Mouse (Mus musculus): Measurements from ENCODE around the gene Adk. TPM values are rescaled to one million over a fixed set of nuclear protein-coding genes. Genes with fewer than 3 reads are reported as not detected.

Adk gene
- polyA plus RNA-seq, 1 experiment, result 69.5 TPM

DNA sequence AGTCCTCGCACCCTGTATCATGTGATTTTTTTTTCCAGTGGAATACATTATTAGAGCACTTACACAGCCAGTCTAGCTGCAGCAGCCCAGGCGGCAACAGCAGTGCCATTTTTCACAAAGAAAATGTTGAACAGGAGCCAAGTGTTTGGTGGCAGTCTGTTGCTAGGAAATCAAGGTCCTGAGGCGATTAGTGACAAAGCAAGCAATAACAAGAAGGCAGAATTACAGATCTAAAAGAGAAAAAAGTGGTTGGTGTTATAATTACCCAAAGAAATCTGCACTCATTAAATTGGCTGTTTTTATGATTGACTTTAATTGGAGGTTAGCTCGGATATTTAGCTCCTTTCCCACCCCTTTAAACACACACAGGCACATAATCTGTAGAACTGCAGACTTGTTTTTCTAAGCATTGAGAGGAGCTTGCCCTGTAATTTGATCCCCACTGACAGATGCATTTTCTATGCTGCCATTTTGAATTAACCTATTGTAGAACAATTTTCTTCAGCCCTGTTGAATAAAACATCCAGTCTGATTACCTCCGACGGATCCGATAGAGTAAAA lies 200.0 kb downstream of the Adk start:
- Histone ChIP-seq H3K79me2 (ENCODE audit: control insufficient read depth, insufficient read depth) (no peaks in the 10 kb centered on the region), H3K79me3 (ENCODE audit: low read depth) (no peaks in the 10 kb centered on the region), H3K4me3 (ENCODE audit: insufficient read depth, poor library complexity, severe bottlenecking) (no peak overlapping the region), H3K36me3 (ENCODE audit: control insufficient read depth, insufficient read depth) (no peaks in the 10 kb centered on the region), H3ac (ENCODE audit: control insufficient read depth, insufficient read length, low read depth) (no peak overlapping the region), H3K27me3 (ENCODE audit: control insufficient read depth, insufficient read depth, insufficient read length) (no peaks in the 10 kb centered on the region)
- no peak for TF ChIP-seq CTCF (IDR thresholded peaks at IDR 0.05; ENCODE audit: control insufficient read depth, insufficient read depth, insufficient read length)
- TF ChIP-seq FOSL1 (IDR thresholded peaks at IDR 0.05; ENCODE audit: insufficient read depth, low read length, poor library complexity, severe bottlenecking), result no peak
- TF ChIP-seq MYOD1 (IDR thresholded peaks at IDR 0.05; ENCODE audit: control insufficient read depth, insufficient read length, low read depth), result no peak
- TF ChIP-seq MAX (IDR thresholded peaks at IDR 0.05), result no peak
- no peak for TF ChIP-seq CEBPB (IDR thresholded peaks at IDR 0.05; ENCODE audit: low read depth)
- TF ChIP-seq MYOG (IDR thresholded peaks at IDR 0.05; ENCODE audit: control insufficient read depth, extremely low read depth, insufficient read length), result no peak
- no peak for TF ChIP-seq USF1 (IDR thresholded peaks at IDR 0.05; ENCODE audit: low read depth)

DNA sequence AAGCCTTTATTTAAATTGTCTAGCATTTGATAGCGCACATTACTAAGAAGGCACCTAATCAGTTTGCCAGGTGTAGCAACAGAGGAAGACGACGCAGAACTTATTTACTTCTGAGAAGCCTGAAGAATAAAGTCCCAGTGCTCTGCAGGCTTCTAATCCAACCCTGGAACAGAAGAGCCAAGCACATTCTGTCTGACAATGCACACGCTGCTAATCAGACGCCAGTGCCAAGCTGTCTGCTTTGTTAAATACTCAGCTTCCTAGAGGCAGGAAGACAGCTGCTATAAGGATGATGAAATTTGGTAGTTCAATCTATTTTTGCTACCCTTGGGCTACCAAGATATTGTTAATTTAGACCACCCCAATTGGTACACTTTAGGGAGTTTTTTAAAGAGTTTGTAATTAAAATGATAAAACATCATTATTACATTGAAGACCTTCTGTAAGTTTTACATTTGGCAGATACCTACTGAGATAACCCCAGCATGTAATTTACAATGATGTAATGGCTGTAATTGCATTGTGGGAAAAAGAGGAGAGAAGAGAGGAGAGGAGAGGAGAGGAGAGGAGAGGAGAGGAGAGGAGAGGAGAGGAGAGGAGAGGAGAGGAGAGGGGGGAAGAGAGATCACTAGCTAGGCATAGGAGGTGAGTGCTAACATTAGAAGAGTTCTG lies 201.1 kb downstream of the Adk start:
- no peaks in the 10 kb centered on the region for H3K36me3 ChIP-seq (ENCODE audit: control insufficient read depth, insufficient read depth)
- H3ac ChIP-seq (ENCODE audit: control insufficient read depth, insufficient read length, low read depth), result no peak overlapping the region
- H3K27me3 ChIP-seq (ENCODE audit: control insufficient read depth, insufficient read depth, insufficient read length), result no peaks in the 10 kb centered on the region
- no peaks in the 10 kb centered on the region for H3K79me2 ChIP-seq (ENCODE audit: control insufficient read depth, insufficient read depth)
- no peak for TF ChIP-seq CTCF (IDR thresholded peaks at IDR 0.05; ENCODE audit: control insufficient read depth, insufficient read depth, insufficient read length)
- TF ChIP-seq CEBPB (IDR thresholded peaks at IDR 0.05; ENCODE audit: low read depth), result no peak
- no peak for TF ChIP-seq MAX (IDR thresholded peaks at IDR 0.05)
- TF ChIP-seq MYOD1 (IDR thresholded peaks at IDR 0.05; ENCODE audit: control insufficient read depth, insufficient read length, low read depth), result no peak
- no peak for TF ChIP-seq USF1 (IDR thresholded peaks at IDR 0.05; ENCODE audit: low read depth)
- no peak for TF ChIP-seq FOSL1 (IDR thresholded peaks at IDR 0.05; ENCODE audit: insufficient read depth, low read length, poor library complexity, severe bottlenecking)
- no peak for TF ChIP-seq MYOG (IDR thresholded peaks at IDR 0.05; ENCODE audit: control insufficient read depth, extremely low read depth, insufficient read length)
- no peak overlapping the region for H3K4me3 ChIP-seq (ENCODE audit: insufficient read depth, poor library complexity, severe bottlenecking)
- H3K79me3 ChIP-seq (ENCODE audit: low read depth), result no peaks in the 10 kb centered on the region

DNA sequence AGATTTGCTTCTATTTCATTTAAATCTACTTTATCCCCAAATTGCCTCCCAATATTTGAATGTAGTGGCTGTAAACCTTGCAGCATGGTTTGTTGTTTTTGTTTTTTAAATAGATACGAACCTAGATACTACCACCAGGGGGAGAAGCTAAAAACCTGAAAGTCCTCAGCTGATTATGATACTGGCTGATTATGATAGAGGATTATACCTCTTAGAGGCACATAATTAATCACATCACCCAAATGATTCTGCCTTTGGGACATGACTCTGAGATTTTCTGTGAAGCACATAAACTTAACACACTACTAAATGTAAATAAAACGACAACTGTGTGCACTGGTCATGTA lies 201.6 kb downstream of the Adk start:
- Histone ChIP-seq H3K4me3 (ENCODE audit: insufficient read depth, poor library complexity, severe bottlenecking) (no peak overlapping the region), H3K79me3 (ENCODE audit: low read depth) (no peaks in the 10 kb centered on the region), H3K27me3 (ENCODE audit: control insufficient read depth, insufficient read depth, insufficient read length) (no peaks in the 10 kb centered on the region), H3K79me2 (ENCODE audit: control insufficient read depth, insufficient read depth) (no peaks in the 10 kb centered on the region), H3ac (ENCODE audit: control insufficient read depth, insufficient read length, low read depth) (no peak overlapping the region), H3K36me3 (ENCODE audit: control insufficient read depth, insufficient read depth) (no peaks in the 10 kb centered on the region)
- TF ChIP-seq CTCF (IDR thresholded peaks at IDR 0.05; ENCODE audit: control insufficient read depth, insufficient read depth, insufficient read length) (no peak), CEBPB (IDR thresholded peaks at IDR 0.05; ENCODE audit: low read depth) (no peak), USF1 (IDR thresholded peaks at IDR 0.05; ENCODE audit: low read depth) (no peak), MYOD1 (IDR thresholded peaks at IDR 0.05; ENCODE audit: control insufficient read depth, insufficient read length, low read depth) (no peak), MAX (IDR thresholded peaks at IDR 0.05) (no peak), MYOG (IDR thresholded peaks at IDR 0.05; ENCODE audit: control insufficient read depth, extremely low read depth, insufficient read length) (no peak), FOSL1 (IDR thresholded peaks at IDR 0.05; ENCODE audit: insufficient read depth, low read length, poor library complexity, severe bottlenecking) (no peak)

DNA sequence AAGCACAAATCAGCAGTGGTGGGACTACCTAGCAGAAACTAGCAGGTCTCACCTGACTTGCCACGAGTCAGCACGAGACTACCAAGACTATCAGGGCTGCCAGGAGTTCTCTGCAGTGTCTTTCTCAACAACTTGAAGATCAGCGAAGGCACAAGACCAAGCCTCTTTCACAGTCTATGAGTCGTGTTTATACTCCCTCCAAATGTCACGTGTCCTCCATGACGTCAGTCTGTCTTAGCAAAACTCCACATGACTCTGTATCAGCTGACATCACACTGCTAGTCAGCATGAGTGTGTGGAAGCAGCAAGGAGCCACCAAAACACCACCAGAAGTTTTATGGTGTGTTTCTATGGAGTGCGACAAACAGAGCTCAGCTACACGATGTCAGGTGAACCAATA lies 215.9 kb downstream of the Adk start:
- H3K36me3 ChIP-seq (ENCODE audit: control insufficient read depth, insufficient read depth), result no peaks in the 10 kb centered on the region
- H3K27me3 ChIP-seq (ENCODE audit: control insufficient read depth, insufficient read depth, insufficient read length), result no peaks in the 10 kb centered on the region
- TF ChIP-seq USF1 (IDR thresholded peaks at IDR 0.05; ENCODE audit: low read depth), result peak; percentile 53
- no peak for TF ChIP-seq CEBPB (IDR thresholded peaks at IDR 0.05; ENCODE audit: low read depth)
- no peaks in the 10 kb centered on the region for H3K79me3 ChIP-seq (ENCODE audit: low read depth)
- no peak overlapping the region for H3K4me3 ChIP-seq (ENCODE audit: insufficient read depth, poor library complexity, severe bottlenecking)
- no peak overlapping the region for H3ac ChIP-seq (ENCODE audit: control insufficient read depth, insufficient read length, low read depth)
- H3K79me2 ChIP-seq (ENCODE audit: control insufficient read depth, insufficient read depth), result no peaks in the 10 kb centered on the region

DNA sequence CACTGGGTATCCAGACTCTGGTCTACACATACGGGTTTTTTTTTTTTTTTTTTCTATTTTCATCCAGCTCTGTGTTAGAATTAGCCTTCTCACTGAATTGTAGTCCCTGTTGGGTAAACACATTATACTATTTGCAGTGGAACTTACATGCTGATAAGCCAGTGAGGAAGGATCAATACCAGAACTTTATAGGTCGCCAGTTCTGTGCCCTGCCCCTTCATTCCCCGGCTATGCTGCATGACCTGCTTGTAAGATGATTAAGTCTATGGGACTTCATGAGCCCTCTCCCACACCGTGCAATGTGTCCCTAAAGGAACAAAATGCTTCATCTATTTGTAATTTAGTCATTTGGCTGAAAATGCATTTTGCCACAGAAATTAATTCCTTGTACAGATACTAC lies 219.1 kb downstream of the Adk start:
- H3K36me3 ChIP-seq (ENCODE audit: control insufficient read depth, insufficient read depth), result no peaks in the 10 kb centered on the region
- no peaks in the 10 kb centered on the region for H3K79me3 ChIP-seq (ENCODE audit: low read depth)
- no peak overlapping the region for H3K4me3 ChIP-seq (ENCODE audit: insufficient read depth, poor library complexity, severe bottlenecking)
- no peak overlapping the region for H3ac ChIP-seq (ENCODE audit: control insufficient read depth, insufficient read length, low read depth)
- H3K79me2 ChIP-seq (ENCODE audit: control insufficient read depth, insufficient read depth), result no peaks in the 10 kb centered on the region
- no peak for TF ChIP-seq FOSL1 (IDR thresholded peaks at IDR 0.05; ENCODE audit: insufficient read depth, low read length, poor library complexity, severe bottlenecking)
- TF ChIP-seq MAX (IDR thresholded peaks at IDR 0.05), result no peak
- no peak for TF ChIP-seq CTCF (IDR thresholded peaks at IDR 0.05; ENCODE audit: control insufficient read depth, insufficient read depth, insufficient read length)
- no peak for TF ChIP-seq CEBPB (IDR thresholded peaks at IDR 0.05; ENCODE audit: low read depth)
- TF ChIP-seq MYOG (IDR thresholded peaks at IDR 0.05; ENCODE audit: control insufficient read depth, extremely low read depth, insufficient read length), result no peak
- no peak for TF ChIP-seq USF1 (IDR thresholded peaks at IDR 0.05; ENCODE audit: low read depth)
- no peak for TF ChIP-seq MYOD1 (IDR thresholded peaks at IDR 0.05; ENCODE audit: control insufficient read depth, insufficient read length, low read depth)
- H3K27me3 ChIP-seq (ENCODE audit: control insufficient read depth, insufficient read depth, insufficient read length), result no peaks in the 10 kb centered on the region

DNA sequence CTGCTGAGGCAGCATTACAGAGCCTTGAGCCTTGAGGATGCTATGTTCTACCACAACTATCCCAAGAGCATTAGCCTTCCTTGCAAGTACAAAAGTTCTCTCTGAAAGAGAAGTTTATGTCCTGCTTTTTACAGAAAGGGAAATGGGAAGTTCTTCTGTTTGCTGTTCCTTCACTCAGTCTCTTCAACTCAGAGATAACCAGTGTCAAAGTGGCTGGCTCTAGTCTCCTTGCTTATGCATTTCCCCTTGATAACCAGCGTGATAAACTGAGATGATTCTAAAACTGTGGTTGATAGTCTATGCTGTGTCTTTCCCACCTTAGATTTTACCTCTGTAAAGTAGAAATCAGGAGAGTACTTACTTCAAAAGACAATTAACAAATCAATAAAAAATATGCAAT lies 223.4 kb downstream of the Adk start:
- TF ChIP-seq FOSL1 (IDR thresholded peaks at IDR 0.05; ENCODE audit: insufficient read depth, low read length, poor library complexity, severe bottlenecking) (no peak), MAX (IDR thresholded peaks at IDR 0.05) (no peak), MYOD1 (IDR thresholded peaks at IDR 0.05; ENCODE audit: control insufficient read depth, insufficient read length, low read depth) (no peak), USF1 (IDR thresholded peaks at IDR 0.05; ENCODE audit: low read depth) (no peak), CTCF (IDR thresholded peaks at IDR 0.05; ENCODE audit: control insufficient read depth, insufficient read depth, insufficient read length) (no peak), CEBPB (IDR thresholded peaks at IDR 0.05; ENCODE audit: low read depth) (no peak), MYOG (IDR thresholded peaks at IDR 0.05; ENCODE audit: control insufficient read depth, extremely low read depth, insufficient read length) (no peak)
- H3K79me3 ChIP-seq (ENCODE audit: low read depth), result no peaks in the 10 kb centered on the region

More for the DNA sequence above, 223.4 kb downstream of the Adk start:
- Histone ChIP-seq H3K4me3 (ENCODE audit: insufficient read depth, poor library complexity, severe bottlenecking) (no peak overlapping the region), H3K27me3 (ENCODE audit: control insufficient read depth, insufficient read depth, insufficient read length) (no peaks in the 10 kb centered on the region), H3ac (ENCODE audit: control insufficient read depth, insufficient read length, low read depth) (no peak overlapping the region), H3K79me2 (ENCODE audit: control insufficient read depth, insufficient read depth) (no peaks in the 10 kb centered on the region), H3K36me3 (ENCODE audit: control insufficient read depth, insufficient read depth) (no peaks in the 10 kb centered on the region)
